Mouse (Mus musculus) T-helper 17 cell (primary cell): ENCODE measurements at regions not wholly inside any gene's neighbourhood (a gene's known extent, or its start where the extent isn't known, plus 50 kb on each side); places are given as distances from the start of the nearest gene placed in this dataset.
"Not testable (repeated sequence)": the region's sequence is repeated elsewhere in the genome, so short reads cannot be mapped to it uniquely, and the experiment has no call there.

Experiments used
- in situ Hi-C, 2 experiments: fragments of 300-600 bp; cut with MboI, MseI; formaldehyde crosslinking; loops; 1 replicate in 1 of 2; 2 replicates in 1 of 2; pipeline ENCODE4 v1.15.1; 2025; ENCODE audit warnings: high pct_unique_total_duplicates in 2 of 2

DNA sequence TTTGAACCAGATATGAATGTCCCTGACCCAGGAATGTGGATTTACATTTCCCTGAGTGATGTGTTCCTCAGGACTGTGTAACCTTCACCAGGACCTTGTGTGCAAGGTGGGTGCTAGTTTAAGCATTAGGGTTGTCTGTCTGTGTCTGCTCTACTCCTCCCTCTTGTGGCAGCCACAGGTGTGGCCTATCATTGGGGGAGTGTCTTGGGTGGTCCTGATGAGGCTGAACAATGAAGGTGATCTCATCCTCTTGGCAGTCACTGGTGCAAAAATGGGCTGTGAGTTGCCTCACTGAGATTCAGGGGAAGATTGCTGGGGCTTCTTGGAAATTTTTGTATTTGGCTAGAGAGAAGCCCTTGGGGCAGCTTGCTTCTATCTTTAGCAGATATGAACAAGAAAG lies 179.4 kb upstream of the Ube2e1 start:
- in situ Hi-C loops, result loop anchor here in 1 of 2 experiments (25.0 kb wide), 1 partner anchor 501 kb away; no protein-coding TSS in a partner anchor

DNA sequence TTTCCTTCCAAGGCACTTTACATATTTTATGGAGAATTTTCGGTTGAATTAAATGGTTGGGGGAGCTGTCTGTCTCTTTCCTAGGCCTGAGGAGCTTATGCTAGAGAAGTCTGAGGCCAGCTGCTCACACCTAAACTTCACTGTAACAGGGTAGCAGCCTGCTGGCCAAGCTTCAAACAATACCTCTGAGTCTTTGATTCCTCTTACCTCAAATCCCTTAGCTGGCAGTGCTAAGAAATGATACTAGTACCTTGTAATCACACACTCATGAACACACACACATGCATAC lies 176.6 kb upstream of the Ube2e1 start:
- in situ Hi-C loops, result loop anchor here (5.0 to 25.0 kb wide), 2 partner anchors 494 to 504 kb away; no protein-coding TSS in a partner anchor

DNA sequence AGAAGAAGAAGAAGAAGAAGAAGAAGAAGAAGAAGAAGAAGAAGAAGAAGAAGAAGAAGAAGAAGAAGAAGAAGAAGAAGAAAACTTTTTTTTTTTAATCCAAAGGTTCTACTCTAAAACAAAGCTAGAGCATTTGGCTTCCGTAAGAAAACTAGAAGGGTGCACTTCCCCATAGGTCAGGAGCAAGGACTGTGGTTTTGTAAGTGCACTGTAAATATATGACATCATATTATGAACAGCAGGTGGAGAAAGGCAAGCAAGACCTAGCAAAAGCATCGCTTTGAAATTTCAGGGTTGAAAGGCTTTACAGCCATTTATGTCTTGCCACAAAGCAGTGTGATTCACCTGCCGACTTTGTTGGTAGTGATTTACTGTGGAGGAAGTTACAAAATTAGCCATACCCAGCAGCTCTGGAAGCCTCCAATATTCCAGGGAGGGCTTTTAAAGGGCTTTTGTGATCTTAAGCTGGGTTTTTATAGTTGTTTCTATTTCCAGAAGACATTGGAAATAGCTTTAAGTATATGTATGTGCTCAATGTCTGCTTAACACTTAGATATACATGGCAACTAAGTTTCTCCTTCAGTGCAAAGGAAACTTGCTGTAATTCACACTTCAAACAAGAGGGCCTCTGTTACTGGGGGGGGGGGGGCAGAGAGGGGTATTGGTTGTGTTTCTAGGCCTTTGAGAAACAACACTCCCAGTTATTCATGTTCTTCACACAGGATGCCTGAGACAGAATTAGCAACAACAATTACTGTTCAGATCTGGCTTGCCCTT lies 176.1 kb upstream of the Ube2e1 start:
- in situ Hi-C loops, result loop anchor here (5.0 to 25.0 kb wide), 2 partner anchors 495 to 505 kb away; no protein-coding TSS in a partner anchor

DNA sequence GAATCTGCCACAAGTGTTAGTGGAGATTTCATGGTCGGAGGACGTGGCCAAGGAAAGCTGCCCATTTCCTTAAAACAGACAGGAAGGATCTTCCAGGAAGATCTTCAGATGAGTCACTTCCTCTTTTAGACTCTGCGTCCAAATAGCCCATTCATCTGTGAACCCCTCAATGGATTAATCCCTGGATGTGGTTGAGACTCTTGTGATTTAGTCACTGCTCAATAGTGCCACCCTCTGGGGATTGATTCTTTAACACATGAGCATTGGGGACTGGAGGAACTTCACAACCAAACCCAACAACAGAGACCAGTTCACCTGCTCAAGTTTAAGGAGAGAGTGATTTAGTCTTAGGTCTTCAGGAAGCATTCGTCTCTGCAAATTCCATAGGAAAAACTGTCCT lies 174.5 kb upstream of the Ube2e1 start:
- in situ Hi-C loops, result loop anchor here (5.0 to 25.0 kb wide), 2 partner anchors 496 to 506 kb away; no protein-coding TSS in a partner anchor

DNA sequence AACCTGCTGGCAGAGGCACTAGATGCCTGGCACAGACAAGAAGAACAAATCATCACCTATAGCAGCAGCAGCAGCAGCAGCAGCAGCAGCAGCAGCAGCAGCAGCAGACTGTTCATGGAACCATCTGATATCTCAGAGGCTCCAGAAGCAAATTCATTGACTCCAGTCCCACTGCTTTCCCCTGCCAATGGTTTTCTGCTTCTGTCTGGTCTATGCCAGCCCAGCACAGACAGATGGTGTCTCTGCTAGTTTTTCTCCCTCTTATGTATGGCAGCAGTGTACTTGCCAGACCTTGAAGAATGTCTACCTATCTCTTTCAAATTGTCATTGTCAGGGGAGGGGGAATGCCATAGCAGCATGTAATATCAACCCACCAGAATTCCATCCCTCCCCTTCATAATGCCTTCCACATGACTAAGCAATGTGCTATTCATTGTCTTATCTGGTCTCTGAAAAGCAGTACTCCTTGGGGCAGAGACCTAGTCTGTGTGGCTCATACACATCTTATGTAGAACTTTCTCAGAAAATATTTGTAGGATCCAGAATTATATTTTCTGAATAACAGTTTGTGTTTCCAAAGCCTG lies 168.7 kb upstream of the Ube2e1 start:
- in situ Hi-C loops, result loop anchor here in 1 of 2 experiments (25.0 kb wide), 1 partner anchor 512 kb away; no protein-coding TSS in a partner anchor

DNA sequence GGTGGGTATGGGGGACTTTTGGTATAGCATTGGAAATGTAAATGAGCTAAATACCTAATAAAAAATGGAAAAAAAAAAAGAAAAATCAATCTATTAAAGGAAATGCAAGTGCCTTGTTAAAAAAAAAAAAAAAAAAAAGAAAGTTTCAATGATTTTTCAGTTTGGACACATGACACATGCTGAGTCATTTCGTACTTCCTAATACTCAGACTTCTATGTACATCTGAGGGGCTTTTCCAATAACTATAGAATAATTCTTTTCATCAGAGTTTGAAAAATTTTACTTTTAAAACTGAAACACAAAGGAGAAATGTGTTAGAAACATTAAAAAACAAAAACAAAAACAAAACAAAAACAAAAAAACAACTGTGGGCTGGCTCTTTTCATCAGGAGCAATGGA lies 162.4 kb upstream of the Ube2e1 start:
- in situ Hi-C loops, result loop anchor here in 1 of 2 experiments (5.0 kb wide), 1 partner anchor 33 kb away; no protein-coding TSS in a partner anchor

DNA sequence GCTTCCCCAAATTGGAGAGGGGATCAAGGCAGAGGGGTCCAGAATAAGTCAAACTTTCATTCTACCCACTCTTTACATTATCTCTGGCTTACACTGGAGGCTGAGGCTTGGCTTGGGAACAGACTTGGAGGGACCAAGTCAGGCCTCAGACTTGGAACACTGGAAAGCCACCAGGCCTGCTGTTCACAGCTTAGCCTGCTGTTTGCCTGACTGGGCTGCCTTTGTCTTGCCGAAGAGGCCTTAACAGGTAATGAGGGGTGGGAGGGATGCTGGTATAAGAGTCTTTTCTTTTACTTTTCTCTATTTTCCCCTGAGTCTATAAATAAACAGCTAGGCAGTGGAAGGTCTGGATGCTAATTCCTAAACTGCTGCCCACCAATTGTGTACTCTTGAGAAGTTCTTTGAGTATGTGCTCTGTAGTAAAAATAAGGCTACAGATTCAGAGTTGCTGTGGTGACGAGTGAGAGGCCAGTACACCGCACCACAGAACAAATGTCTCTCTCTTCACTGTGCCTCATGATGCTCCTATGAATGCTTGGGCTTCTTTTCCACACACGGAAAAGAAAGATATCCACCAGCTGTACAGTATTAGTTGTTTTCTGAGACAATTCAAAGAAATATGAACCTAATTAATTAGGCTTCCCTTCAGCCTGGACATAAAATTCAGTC lies 154.6 kb upstream of the Ube2e1 start:
- in situ Hi-C loops, result no loop called here

DNA sequence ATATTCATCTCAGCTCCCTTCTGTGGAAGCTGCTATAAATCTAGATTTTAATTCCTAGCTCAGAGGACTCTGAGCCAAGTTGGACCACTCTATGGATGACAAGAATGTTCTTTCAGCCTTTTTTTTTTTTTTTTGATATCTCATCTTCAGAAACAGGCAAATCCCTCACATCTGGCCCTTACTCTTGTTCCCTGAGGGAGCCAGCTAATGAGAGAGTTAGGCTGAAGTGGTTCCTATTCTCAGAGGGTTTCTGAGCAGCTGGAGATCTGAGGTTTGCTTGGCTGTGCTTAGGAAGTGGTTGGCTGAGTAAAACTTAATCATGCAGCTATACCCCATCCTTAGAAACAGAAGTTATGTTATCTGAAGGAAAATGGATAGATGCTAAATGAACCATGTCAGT lies 153.9 kb upstream of the Ube2e1 start:
- in situ Hi-C loops, result no loop called here

DNA sequence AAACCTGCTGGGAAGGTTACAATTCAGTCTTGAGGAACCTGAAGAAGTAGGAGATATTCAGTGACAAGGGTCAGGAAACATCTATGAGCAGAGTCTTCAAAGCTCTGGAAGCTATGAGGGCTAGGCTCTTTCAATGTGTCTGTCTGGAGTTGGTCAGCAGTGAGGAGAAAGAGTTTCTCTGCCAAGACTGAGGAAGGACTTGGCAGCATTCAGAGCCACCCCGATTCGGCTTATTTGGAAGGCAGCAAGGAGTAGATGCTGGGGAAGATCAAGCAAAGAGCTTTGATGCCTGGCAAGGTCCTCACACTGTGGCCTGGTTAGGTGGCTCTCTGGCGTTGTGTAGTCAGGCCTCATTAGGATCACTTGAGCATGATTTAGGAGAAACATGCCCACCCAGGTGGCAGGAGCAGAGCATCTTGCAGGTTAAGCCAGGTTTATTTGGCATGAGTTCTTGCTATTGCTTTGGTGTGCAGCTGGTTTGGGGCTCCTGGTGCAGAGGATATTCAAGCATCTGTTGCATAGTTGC lies 145.2 kb upstream of the Ube2e1 start:
- in situ Hi-C loops, result no loop called here

DNA sequence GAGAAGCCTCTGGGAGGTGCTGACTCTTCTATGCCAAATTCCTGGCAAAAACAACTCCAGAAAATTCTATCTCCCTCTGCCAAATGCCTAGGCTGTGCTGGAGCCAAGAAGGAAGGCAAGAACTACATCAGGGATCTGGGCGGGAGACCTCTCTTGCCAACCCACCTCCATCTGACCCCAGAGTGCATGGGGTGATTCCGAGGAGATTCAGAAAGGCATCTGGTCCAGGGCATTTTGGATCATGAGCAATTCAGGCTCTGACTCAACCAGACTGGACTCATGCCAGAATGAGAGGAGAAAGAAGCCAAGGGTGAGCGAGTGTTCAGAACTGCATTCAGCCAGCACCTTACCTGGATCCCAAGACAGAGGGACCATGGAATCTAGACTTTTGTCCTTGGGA lies 137.0 kb upstream of the Ube2e1 start:
- in situ Hi-C loops, result no loop called here

DNA sequence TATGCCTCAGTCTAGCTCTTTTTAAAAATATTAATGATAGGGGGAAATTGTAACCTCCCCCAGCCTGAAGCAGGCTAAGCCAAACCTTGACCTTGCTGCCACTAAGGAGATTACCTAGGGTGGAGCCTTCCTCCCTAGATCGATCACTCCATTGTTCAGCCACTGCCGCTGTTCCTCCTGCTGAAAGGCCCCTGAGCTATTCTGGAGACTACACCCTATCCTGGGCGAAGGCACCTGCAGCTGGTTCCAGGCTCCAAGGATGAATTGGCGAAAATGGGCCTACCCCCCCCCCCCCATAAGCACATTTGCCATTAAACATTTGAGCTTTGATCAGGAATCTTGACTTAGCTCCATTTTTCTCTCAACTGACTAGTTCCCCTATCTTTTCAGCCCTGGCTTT lies 135.2 kb upstream of the Ube2e1 start:
- in situ Hi-C loops, result not testable (repeated sequence)

DNA sequence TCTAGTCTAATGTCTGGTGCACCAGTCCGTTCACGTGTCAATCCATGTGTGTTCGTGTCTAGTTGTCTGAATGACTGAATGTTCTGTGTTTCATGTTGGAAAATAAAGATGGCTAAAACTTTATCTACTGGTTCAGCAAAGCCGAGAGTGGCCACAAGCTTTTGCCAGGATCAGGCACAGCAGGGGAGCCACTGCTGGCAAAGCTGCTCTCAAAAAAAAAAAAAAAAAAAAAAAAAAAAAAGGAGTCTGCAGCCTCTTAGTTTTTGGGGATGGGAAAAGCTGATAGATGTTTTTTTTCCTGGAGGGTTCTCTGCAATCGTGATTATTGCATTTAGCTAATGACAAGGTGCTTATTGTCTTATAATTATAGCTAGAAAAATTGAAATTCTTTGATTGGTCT lies 132.5 kb upstream of the Ube2e1 start:
- in situ Hi-C loops, result not testable (repeated sequence)

DNA sequence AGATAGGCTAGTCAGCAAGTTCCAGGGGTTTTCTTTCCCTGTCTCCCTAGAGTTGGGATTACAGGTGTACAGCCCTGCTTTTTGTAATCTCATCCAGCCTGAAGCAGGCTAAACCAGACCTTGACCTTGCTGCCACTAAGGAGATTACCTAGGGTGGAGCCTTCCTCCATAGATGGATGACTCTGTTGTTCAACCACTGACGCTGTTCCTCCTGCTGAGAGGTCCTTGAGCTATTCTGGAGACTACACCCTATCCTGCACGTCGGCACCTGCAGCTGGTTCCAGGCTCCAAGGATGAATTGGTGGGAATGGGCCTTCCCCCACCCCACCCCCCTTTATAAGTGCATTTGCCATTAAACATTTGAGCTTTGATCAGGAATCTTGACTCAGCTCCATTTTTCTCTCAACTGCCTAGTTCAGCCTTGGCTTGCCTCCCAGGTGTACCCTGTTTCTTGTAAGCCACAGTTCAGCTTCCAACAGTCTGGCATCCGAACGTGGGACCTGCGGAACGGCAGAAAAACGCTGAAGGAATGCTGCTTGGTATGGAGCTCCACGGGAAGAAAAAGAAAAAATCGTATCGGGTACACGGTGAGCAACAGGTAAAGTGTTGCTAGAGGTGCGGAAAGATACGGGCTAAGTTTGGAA lies 131.7 kb upstream of the Ube2e1 start:
- in situ Hi-C loops, result no loop called here

DNA sequence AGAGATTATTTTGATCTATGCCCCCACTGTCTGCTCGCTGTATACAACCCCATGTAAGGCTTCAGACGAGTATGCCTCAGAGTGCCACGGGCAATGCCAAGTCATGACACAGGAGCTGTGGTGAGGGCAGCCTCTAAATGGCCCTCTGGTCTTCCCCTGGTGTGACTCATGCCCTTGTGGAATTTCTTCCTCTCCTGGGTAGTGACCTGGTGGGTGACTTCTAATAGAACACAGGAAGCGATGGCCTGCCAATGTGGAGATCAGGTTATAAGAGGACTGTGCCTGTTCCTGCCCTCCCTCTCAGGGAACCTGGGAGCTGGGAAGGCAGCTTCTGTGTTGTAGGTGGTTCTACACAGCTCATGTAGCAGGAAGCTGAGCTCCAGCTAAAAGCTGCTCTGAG lies 130.7 kb upstream of the Ube2e1 start:
- in situ Hi-C loops, result no loop called here

DNA sequence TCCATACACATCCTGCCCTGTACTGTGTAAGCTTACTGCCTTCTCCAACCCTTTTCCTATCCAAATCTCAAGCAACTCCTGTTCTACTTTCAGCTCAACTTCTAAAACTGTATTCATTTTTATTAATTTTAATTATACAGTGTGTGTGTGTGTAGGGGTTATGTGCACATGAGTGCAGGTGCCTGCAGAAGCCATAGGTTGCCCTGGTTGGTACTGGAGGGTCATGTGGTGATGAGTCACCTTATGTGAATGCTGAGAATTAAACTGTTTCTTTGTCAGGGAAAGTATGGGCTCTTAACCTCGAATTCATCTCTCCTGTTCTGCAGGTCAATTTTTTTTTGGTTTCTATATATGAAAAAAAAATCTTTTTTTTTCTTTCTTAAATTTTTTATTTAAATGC lies 117.0 kb upstream of the Ube2e1 start:
- in situ Hi-C loops, result no loop called here

DNA sequence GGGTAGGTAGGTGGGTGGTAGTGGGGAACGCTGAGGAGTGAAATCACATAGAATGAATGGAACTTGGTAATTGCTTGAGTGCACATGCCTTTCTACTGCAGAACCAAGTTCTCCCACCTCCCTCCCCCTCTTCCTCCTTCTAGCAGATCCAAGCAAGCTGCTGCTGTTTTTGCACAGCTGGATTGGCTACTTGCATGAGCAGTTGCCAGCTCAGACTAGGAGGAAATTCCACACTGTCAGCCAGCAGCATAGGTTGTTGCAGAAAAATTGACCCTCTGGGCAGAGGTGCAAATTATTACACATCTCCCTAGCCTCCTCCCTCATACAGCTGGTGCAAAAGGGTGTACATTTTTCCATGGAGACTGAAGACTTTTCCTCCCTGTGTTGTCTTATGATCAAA lies 112.8 kb upstream of the Ube2e1 start:
- in situ Hi-C loops, result no loop called here

DNA sequence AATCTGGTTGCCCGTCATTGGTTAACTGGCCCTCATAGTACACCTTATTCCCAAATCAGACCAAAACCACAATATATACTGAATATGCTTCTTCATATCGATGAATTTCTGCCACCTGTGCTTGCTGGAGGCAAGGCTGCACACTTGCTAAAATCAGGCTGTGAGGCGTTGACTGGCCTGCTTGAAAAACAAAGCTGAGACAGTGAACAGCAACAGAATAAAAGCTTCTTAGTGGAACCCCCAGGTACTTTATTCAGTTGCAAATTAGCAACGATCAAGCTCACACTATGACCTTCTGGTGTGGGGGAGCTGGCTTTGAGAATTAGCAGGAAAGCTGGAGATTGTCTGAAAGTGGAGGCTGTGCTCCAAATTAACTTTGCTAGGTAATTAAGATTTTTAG lies 97.3 kb upstream of the Ube2e1 start:
- in situ Hi-C loops, result not testable (repeated sequence)

DNA sequence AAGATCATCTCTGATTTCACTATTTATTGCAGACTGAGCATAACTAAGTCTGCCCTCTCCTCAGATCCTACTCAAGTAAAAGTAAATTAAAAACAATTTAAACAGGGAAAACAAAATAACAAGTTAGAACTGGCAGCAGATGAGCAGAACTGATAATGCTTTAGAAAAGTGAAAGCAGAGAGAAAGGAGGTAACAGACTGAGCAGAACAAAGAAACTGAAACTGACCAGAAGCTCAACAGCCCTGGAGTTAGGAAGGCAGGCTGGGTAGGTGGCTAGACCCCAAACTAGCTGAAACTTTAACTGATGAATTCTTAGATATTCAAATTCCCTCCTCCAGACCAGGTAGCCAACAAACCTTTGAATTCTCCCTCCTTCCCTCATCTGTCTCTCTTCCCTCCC lies 94.2 kb upstream of the Ube2e1 start:
- in situ Hi-C loops, result no loop called here

DNA sequence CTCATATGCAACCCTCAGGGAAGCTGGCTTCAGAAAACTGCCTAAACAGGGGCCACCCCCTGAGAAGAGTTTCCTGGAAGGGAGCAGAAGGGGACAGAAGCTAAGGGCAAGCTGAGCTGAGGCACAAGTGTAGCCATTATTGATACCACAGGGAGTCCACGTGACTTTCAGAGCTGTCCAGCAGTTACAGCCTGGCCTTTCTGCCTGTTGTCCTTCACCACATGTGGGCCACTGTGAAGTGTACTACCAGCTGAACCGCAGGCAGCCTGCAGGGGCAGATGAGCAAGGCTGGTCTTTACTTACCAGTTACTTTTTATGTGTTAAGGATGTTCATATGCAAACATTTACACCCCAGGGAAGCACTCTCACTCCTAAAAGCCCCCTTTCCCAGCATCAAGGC lies 85.2 kb upstream of the Ube2e1 start:
- in situ Hi-C loops, result no loop called here

DNA sequence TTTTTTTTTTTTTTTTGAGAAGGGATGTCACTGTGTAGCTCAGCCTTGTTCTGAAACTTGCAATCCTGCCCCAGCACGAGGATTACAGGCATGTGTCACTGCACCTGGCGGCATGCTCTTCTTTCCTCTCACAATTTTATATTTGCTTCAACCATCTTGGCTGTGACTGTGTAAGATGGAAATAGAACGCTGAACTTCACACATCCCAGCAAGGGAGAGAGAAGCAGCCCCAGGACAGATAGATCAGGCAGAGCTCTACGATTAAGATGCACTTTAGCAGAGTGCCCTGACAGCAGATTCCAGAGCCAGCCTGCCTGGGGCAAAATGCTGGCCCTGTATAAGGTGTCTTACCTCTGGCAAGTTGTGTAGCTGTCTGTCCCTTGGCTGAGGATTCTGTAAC lies 84.7 kb upstream of the Ube2e1 start:
- in situ Hi-C loops, result no loop called here

DNA sequence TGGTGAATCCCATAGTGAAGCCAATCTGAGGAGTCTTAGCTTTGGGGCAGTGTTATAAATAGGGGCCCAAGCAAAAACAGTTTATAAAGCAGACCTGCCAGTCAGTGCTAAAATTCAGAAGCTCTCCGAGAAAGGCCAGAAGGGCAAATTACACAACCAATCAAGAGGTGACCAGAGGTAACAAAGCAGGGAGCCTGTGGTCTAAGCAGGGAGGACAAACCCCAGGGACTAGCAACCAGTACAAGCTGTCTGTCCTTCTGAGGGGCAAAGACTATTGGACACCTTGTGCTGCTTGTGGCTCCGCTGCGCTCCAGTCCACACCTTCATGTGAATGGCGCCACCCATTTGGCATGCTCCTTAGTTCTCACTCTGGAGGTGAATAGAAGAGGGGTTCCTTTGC lies 67.3 kb upstream of the Ube2e1 start:
- in situ Hi-C loops, result no loop called here

DNA sequence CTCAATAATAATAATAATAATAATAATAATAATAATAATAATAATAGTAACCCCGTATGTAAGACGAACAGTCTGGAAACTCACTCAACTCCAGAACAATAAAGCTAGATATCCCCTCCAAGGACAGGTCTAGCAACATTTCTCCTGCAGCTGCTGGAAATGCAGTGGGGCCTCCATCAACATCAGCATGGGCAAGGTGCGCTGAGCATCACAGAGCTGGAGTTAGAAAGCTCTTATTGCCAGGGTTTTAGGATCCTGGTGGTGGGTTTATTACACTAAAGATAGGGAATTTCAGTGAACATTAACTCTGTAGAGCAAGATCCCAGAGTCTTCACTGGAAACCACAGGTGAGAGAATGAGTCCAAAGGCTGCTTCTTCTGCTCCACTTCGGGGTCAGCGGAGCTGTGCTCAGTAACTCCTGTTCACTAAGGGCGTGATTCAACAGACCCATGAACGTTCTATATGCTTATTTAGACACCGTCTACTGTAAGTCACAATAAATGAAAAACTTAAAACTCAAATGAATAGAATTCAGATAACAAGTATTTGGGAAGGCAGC lies 64.6 kb upstream of the Ube2e1 start:
- in situ Hi-C loops, result no loop called here
